Mouse (Mus musculus) heart, embryonic 11.5 days (tissue): ENCODE results near the gene Cd38. TPM values are rescaled to one million over a fixed set of nuclear protein-coding genes. Genes with fewer than 3 reads are reported as not detected.

Experiments used
- ATAC-seq: fragments of 200-750 bp; cut with Nextera tagmentation; replicated peaks from 2 replicates; pipeline ENCODE4 v1.8.0; 2017; ENCODE audit warnings: moderate library complexity; ENCODE audit not compliant: insufficient number of reproducible peaks, low FRiP score, low TSS enrichment
- H3K27ac ChIP-seq: fragments of 300-500 bp; sonication (generic); 2 replicates; pipeline ENCODE4 v1.5.1; 2014; ENCODE audit warnings: mild to moderate bottlenecking, low read depth, low read length
- H3K27me3 ChIP-seq: fragments of 300-500 bp; sonication (generic); 2 replicates; pipeline ENCODE4 v1.6.1; 2014; ENCODE audit warnings: mild to moderate bottlenecking, low read length, mixed read lengths; ENCODE audit not compliant: control insufficient read depth, insufficient read depth
- H3K36me3 ChIP-seq: fragments of 300-500 bp; sonication (generic); 2 replicates; pipeline ENCODE4 v1.6.1; 2014; ENCODE audit warnings: mild to moderate bottlenecking, low read length, moderate library complexity, mixed read lengths; ENCODE audit not compliant: control insufficient read depth, insufficient read depth
- H3K4me1 ChIP-seq: fragments of 300-500 bp; sonication (generic); 2 replicates; pipeline ENCODE4 v1.6.1; 2014; ENCODE audit warnings: low read length; ENCODE audit not compliant: control insufficient read depth, insufficient read depth
- H3K4me2 ChIP-seq: fragments of 300-500 bp; sonication (generic); 2 replicates; pipeline ENCODE4 v1.6.1; 2014; ENCODE audit warnings: mild to moderate bottlenecking, moderate library complexity
- H3K4me3 ChIP-seq: fragments of 300-500 bp; sonication (generic); 2 replicates; pipeline ENCODE4 v1.5.1; 2014; ENCODE audit warnings: low read depth, low read length
- H3K9ac ChIP-seq: fragments of 300-500 bp; sonication (generic); 2 replicates; pipeline ENCODE4 v1.6.1; 2014; ENCODE audit warnings: mild to moderate bottlenecking, low read depth, low read length, moderate library complexity
- H3K9me3 ChIP-seq: fragments of 300-500 bp; sonication (generic); replicated peaks from 2 replicates; pipeline ENCODE4 v1.6.1; 2016; ENCODE audit warnings: low read length; ENCODE audit not compliant: control insufficient read depth
- WGBS: fragments of 180-500 bp; shearing (Covaris S2); extraction: QIAGEN DNeasy Blood & Tissue Kit; methylation state at CpG from one replicate; pipeline ENCODE4 v1.1.7; 2014; ENCODE audit not compliant: insufficient replicate concordance; 5-methylcytosine and 5-hydroxymethylcytosine counted together
- polyA plus RNA-seq: library from polyadenylated mRNA; unstranded; fragments of >200 nt; fragmentation: Nextera tagmentation; extraction: Ambion mirVana; gene quantifications from 2 replicates; pipeline ENCODE4 v1.2.1, GENCODE M21; 2014

Cd38 gene
- polyA plus RNA-seq, 1 experiment from 2014 or later: 20.2 TPM

DNA sequence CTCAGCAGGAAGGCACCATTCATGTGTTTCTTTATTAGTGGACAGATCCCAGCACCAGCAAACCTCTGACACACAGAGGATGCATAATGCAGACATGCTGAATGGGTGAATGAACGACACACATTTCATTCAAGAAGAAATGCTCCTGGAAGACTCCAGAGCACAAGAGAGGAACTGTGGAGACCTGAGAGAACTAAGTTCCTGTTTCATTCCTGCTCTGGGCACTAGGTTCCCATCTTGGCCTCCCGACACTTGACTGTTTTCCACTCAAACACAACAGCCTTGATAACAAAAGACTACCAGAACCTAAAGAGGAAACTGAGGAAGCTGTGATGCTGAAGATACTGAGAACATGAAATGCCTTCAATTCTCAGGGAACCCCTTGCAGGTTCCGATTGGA is 20.1 kb upstream of the Cd38 start:
- 72% methylated on average over 3 of the region's 3 CpGs for whole genome bisulfite sequencing
- Histone ChIP-seq H3K27ac (no peak overlapping the region), H3K4me1 (no peaks in the 10 kb centered on the region), H3K4me3 (no peak overlapping the region), H3K9ac (no peak overlapping the region), H3K27me3 (no peaks in the 10 kb centered on the region), H3K4me2 (no peak overlapping the region), H3K9me3 (peaks cover 3% of the 10 kb centered on the region; the same call in 1 of the 2 replicates), H3K36me3 (no peaks in the 10 kb centered on the region)
- no peak for ATAC-seq

- Histone ChIP-seq H3K4me1 (no peaks in the 10 kb centered on the region), H3K4me2 (no peak overlapping the region), H3K9me3 (no peaks in the 10 kb centered on the region), H3K4me3 (no peak overlapping the region), H3K27me3 (no peaks in the 10 kb centered on the region), H3K27ac (no peak overlapping the region), H3K9ac (no peak overlapping the region), H3K36me3 (no peaks in the 10 kb centered on the region)
- WGBS: 73% methylated on average over 11 of the region's 11 CpGs
- ATAC-seq: no peak
These were observed 15.1 kb upstream of the Cd38 start for GRCm38 (mm10) chr5:43853096-43853867.

DNA sequence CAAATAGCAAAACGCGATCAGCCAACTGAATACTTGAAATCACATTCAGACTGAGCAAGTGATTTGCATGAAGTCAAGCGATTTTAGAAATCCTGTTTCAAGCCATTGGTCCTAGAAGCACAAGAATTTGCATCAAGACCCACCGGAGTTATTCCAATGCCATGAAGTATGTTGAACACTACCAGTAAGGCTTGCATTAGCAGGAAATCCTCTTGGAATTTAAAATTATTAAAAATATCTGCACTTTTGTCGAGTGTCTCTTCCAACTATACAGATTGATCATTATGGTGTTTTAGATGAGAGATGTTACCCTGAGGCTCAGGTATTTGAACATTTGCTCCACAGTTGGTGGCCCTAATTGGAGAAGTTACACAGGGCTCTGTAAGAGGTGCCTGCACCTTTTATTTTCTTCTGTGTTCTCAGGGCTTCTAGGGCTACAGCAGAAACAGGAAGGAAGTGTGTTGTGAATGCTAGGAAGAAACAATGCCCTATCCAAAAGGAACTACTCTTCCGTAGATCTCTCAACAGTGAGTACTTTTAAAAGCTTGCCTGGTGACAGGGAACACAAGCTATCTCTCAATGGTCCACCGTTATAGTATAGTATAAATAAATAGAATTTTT is 14.4 kb upstream of the Cd38 start:
- Histone ChIP-seq H3K9ac (no peak overlapping the region), H3K9me3 (no peaks in the 10 kb centered on the region), H3K4me2 (no peak overlapping the region), H3K36me3 (no peaks in the 10 kb centered on the region), H3K27ac (no peak overlapping the region), H3K27me3 (no peaks in the 10 kb centered on the region), H3K4me1 (no peaks in the 10 kb centered on the region), H3K4me3 (no peak overlapping the region)
- 76% methylated on average over 7 of the region's 7 CpGs for WGBS
- ATAC-seq: no peak

GRCm38 (mm10) chr5:43855769-43856168 is 12.6 kb upstream of the Cd38 start:
- ATAC-seq: no peak
- H3K27ac ChIP-seq: no peak overlapping the region

DNA sequence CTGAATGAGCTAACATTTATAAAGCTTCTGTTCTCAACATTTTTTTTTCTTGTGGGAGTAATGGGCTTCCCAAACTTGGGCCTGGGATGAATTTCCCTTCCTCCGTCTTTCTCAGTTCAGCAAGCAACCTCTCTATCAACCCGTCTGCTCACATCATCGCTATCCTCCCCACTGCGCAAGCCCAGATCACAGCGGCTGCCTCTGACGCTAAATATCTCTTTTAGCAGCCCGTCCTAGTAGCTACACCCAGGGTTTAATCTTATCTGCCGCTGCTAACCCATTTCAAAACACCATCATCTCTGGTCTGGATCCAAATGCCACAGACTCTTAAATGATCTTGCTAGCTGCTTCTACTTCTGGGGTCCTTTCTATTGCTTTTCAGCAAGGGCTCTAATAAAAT is 8.7 kb upstream of the Cd38 start:
- ATAC-seq: no peak
- Histone ChIP-seq H3K27ac (no peak overlapping the region), H3K4me2 (peak overlapping the region; percentile 34)

More at GRCm38 (mm10) chr5:43855769-43856168, 12.6 kb upstream of the Cd38 start:
- Histone ChIP-seq H3K9ac (no peak overlapping the region), H3K4me1 (peaks cover 4% of the 10 kb centered on the region; the same call in 1 of the 2 replicates), H3K36me3 (no peaks in the 10 kb centered on the region), H3K4me2 (no peak overlapping the region), H3K9me3 (no peaks in the 10 kb centered on the region), H3K4me3 (no peak overlapping the region), H3K27me3 (no peaks in the 10 kb centered on the region)
- WGBS: 53% methylated on average over 2 of the region's 2 CpGs

DNA sequence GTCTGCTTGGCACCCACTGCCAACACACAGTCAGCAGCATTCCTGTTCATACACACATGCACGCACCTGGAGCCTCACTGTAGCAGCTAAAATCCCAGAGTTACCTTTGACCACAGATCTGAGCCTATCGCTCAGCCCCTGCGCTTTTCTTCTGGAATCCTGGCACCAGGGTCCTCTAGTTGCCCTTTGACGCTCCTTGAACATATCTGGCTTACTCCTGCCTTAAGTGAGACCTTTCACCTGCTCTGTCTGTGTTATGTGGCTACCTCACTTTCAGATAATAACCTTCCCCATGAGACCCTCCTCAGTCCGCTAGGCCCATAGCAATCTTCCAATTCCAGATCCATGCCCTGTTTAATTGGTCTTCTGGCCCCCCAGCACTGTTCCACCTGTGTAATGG is 8.3 kb upstream of the Cd38 start:
- Histone ChIP-seq H3K4me2 (peak overlapping the region; percentile 34; the same call in 1 of the 2 replicates), H3K4me1 (peaks cover 4% of the 10 kb centered on the region; the same call in 1 of the 2 replicates), H3K9ac (no peak overlapping the region), H3K27me3 (no peaks in the 10 kb centered on the region), H3K36me3 (no peaks in the 10 kb centered on the region), H3K9me3 (no peaks in the 10 kb centered on the region), H3K4me3 (no peak overlapping the region), H3K27ac (no peak overlapping the region)
- ATAC-seq: no peak
- WGBS: 82% methylated on average over 5 of the region's 5 CpGs

More for the DNA sequence above, 8.7 kb upstream of the Cd38 start:
- 41% methylated on average over 8 of the region's 8 CpGs for WGBS
- Histone ChIP-seq H3K4me1 (peaks cover 4% of the 10 kb centered on the region; the same call in 1 of the 2 replicates), H3K9me3 (no peaks in the 10 kb centered on the region), H3K4me3 (no peak overlapping the region), H3K27me3 (no peaks in the 10 kb centered on the region), H3K9ac (no peak overlapping the region), H3K36me3 (no peaks in the 10 kb centered on the region)

DNA sequence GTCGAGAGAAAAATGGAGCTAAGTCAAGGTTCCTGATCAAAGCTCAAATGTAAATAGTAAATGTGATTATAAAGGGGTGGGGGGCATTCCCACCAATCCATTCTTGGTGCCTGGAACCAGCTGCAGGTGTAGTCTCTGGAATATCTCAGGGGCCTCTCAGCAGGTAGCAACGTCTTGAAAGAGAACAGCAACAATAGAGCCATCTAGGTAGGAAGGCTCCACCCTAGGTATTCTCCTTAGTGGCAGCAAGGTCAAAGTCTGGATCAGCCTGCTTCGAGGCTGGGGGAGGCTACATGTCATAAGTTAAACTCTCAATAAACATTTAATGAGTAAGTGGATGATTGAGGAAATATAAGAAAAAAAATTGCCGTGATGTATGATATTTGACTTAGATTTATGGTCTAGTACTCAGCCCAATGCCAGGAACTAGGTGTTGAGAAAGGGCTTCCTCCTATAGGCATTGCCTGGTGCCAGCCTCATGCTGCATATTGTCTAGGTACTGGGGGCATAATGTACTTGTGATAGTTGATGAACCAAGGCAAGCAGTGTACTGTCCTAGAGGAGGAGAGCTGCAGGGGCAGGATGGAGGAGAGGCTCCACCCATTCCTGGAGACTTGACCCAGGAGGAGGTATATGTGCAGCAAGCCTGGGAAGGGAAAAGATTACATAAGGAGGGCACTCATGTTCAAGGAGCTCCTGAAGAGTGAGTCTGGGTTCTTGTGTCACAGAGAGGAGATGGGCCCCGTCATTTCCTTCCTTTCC is 7.5 kb upstream of the Cd38 start:
- no peak for ATAC-seq
- Histone ChIP-seq H3K4me3 (no peak overlapping the region), H3K27ac (no peak overlapping the region), H3K4me1 (peaks cover 4% of the 10 kb centered on the region; the same call in 1 of the 2 replicates), H3K9me3 (no peaks in the 10 kb centered on the region), H3K36me3 (no peaks in the 10 kb centered on the region), H3K9ac (no peak overlapping the region), H3K27me3 (no peaks in the 10 kb centered on the region), H3K4me2 (no peak overlapping the region)
- WGBS: 59% methylated on average over 5 of the region's 5 CpGs

GRCm38 (mm10) chr5:43863642-43864041 is 4.7 kb upstream of the Cd38 start:
- ATAC-seq: no peak
- H3K4me3 ChIP-seq: no peak overlapping the region
- no peak overlapping the region for H3K9ac ChIP-seq
- no peaks in the 10 kb centered on the region for H3K9me3 ChIP-seq
- 51% methylated on average over 6 of the region's 6 CpGs for WGBS
- no peak overlapping the region for H3K27ac ChIP-seq
- no peaks in the 10 kb centered on the region; the same call in 1 of the 2 replicates for H3K27me3 ChIP-seq
- H3K36me3 ChIP-seq: no peaks in the 10 kb centered on the region
- no peak overlapping the region for H3K4me2 ChIP-seq
- H3K4me1 ChIP-seq: peaks cover 6% of the 10 kb centered on the region; the same call in 1 of the 2 replicates
